Mouse (Mus musculus): ENCODE results near the gene Tex50.
"Not testable (repeated sequence)": the region's sequence is repeated elsewhere in the genome, so short reads cannot be mapped to it uniquely, and the experiment has no call there.

Tex50 gene

DNA sequence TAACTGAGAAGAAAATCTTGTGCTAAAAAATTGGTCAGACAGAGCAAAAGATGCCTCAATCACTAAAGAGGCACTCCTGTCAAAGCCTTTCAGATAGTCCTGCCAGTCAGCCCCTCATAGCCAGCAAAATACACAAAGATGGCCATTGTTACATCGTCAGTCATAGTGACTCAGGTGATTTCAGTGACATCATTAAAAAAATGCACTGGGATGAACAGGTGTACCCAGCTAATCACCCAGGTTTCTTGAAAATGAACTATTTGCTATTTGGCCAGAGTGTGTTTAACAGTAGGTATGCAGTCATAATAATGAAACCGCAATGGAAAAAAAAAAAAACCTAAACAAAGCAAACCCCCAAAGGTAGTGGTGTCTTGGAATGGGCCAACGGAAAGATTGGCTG lies at the start of gene Tex50:
Tex50 (minus strand) TSS at position 101 of the 400 bp plus-strand sequence.
- no peak for DNase-seq (ENCODE audit: low spot score in 2 of 2)

DNA sequence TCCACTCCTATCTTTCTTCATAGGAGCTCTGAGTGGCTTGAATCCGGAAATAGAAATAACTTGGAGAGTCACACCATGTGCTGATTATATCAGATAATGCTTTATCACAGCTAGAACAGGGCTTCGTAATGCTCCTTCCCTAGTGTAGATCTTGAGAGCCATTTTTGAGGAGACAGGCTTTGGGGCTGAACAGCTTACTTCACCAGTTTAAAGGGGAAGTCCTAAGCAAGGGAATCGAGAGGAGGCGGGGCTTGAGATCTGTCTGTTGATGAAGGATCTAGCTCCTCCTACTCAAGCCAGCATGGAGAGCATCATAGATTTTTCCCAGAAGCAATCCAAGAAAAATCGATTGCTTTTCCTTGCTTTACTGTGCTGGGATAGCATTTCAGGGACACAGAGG lies 40.7 kb upstream of the Tex50 start:
- DNase-seq (ENCODE audit: low spot score in 2 of 2) = no peak

DNA sequence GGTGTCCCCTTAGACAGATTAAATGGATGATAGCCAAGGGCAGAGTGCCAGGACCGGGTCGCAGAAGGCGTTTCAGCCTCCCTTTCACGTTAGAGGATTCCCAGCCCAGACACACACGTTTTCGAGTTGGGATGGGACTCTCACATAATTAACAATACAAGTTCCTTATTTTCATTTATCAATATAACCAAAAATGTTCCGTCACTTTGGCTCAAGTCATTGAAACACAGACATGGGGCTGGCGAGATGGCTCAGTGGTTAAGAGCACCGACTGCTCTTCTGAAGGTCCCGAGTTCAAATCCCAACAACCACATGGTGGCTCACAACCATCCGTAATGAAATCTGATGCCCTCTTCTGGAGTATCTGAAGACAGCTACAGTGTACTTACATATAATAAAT lies 37.2 kb upstream of the Tex50 start:
- not testable (repeated sequence) for DNase-seq (ENCODE audit: low spot score in 2 of 2)

DNA sequence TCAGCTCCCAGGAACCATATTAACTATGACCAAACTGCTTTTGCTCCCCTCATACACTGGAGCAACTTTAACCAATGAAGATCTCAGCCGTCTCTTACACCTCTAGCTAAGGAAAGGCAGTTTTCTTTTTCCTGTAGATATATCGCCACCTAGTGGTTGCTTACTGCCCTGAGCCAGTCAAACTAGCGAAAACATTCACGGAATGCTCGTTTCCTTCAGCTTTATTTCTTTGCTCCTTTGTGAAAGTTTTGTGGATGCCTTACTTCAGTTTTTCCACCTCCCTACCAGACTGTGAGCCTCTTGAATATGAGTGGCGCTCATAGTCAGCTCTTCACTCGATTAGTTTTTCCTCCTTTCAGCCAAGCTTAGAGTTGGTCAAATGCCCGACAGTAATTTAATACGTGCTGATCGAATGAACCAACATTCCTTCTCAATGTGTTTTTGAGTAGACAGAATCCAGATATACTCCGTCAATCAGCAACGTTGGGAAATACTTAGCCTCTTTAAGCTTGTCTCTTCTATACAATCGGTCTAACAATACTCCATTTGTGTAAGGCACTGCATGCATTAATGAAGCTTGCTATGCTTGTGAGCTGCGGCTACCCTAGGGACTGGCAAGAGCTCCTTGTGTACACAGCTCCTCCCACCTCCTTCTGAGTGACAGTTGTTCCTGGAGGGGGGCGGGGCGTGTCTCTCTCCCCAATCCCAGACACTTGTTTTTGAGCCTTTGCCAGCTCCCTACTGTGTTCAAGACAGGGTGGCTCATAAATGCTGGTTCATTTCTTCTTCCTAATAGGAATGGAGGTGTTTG lies 36.6 kb upstream of the Tex50 start:
- DNase-seq (ENCODE audit: low spot score in 2 of 2) = peak; percentile 62 to 69

DNA sequence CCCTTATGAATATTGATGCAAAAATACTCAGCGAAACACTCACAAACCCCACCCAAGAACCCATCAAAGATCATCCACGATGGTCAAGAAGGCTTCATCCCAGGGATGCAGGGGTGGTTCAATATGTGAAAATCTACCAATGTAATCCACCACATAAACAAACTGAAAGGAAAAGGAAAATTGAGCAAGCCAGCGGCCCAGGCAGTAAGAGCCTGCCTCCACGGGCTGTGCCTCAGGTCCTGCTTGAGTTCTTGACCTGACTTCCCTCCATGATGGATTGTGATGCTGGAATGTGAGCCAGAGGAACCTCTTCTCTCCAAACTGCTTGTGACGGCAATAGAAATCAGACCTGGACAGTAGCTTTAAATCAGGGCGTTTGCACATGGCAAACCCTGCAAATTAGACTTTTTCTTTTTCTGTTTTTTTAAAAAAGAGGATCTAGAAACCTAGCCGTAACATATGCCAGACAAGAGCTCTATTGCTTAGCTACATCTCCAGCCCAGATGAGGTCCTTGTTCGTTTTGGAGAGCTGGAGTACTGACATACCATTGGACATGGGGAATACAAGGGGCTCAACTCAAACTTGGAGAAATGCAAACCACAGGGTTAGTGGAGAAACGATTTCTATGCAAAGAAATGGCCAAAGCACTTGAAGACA lies 31.3 kb upstream of the Tex50 start:
- no peak for DNase-seq (ENCODE audit: low spot score in 2 of 2)

DNA sequence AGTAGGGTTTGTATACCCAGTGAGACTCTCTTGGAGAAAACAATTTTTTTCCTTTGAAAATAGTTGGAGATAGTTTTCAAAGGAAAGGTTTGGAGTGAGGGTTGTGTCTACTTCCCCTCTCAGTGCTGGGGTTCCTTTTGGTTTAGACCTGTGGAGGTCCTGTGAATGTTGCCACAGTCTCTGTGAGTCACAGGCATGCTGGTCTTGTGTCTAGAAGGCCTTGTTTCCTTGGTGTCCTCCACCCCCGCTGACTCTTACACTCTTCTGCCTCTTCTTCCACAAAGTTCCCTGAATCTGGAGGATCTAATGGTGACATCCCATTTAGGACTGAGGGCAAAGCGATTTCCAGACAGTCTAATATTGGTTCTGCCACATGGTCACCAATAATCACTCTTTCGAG lies 26.3 kb upstream of the Tex50 start:
- DNase-seq (ENCODE audit: low spot score in 2 of 2) = no peak

DNA sequence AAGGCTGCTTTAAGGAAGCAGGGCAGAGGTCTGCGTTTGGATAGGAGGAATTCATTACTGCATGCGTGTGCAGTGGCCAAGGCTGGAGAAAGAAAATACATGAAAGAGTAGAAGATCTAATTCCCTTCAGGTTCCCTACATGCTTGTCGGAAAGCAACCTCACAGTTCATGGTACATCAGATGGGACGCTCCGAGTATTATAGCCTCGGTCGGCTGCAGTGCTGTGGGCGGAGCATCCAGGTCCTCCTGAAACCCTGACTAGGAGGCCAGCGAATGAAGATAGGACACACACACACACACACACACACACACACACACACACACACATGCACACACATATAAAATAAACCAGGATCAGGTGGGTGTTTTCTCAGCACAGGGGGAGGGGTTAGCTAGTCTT lies 24.6 kb upstream of the Tex50 start:
- no peak for DNase-seq (ENCODE audit: low spot score in 2 of 2)

DNA sequence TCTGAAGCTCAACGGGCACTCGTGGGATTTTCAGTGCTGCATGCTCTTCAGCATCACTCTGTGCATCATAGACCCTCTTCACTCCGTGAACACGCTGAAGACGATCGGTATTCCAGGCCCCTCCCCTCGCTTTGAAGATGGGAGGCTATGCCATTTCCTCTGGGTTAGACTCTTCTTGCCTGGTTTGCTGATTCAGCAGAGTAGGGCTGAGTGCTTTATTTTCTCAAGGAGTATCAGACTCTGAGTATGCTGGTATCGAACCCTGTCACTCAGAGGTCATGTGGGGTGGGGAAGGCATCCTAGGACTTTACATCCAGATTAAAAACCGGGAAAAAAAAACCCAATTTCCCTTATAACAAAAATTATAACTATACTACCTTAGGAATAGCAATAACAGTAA lies 23.3 kb upstream of the Tex50 start:
- DNase-seq (ENCODE audit: low spot score in 2 of 2) = no peak

DNA sequence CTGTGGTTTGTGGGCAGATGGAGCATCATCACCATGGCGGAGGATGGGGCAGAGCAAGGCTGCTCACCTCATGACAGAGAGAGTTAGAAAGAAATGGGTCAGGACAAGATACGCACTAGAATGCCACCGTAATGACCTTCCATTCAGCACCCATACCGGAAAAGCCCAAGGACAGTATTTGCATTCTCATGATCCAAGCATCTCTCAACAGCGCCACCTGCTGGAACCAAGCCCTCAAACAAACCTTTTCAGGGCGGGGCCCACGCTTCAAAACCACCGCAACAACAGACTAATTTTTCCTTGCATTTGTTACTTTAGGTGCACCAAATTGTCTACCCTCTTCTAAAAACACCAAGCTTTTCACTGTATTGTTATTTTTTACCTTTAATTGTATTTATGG lies 21.6 kb upstream of the Tex50 start:
- peak in 1 of 2 experiments; percentile 13 for DNase-seq (ENCODE audit: low spot score in 2 of 2)

DNA sequence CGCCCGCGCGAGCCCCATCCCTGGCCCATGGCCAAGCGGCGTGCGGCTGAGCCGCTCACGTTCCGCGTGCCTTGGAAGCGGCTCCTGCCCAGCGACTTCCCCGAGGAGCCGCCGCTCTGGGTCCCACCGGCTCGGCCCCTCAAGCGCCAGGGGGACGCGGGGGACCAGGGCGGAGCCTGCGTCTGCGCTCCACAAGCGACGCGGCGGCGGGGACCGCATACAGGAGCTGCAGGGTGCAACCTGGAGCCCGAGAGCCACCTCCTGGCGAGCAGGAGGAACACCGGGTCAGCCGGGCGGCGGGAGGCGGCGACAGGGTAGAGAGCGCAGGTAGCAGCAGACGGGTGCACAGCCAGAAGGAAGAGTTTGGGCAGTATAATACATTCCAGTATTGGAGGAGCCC lies 11.5 kb upstream of the Tex50 start:
- DNase-seq (ENCODE audit: low spot score in 2 of 2) = peak; percentile 50 to 62

DNA sequence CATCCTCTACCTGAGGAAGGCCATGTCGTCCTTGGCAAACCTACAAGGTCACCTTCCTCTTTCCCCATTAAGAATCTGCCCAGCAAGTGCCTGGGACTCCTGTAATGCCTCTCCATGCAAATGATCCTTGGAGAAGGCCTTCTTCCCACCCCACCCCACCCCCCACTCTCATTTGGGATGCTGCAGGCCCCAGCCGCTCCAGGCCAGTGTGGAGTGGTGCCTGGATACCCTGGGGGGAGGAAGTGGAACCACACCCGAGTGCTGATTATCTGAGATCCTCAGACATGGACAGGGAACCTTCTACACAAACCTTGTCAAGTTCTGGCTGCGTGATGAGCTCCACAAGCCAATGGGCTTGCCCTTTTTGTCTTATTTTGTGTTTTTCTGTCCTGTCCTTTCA lies 1.2 kb upstream of the Tex50 start:
- no peak for DNase-seq (ENCODE audit: low spot score in 2 of 2)

DNA sequence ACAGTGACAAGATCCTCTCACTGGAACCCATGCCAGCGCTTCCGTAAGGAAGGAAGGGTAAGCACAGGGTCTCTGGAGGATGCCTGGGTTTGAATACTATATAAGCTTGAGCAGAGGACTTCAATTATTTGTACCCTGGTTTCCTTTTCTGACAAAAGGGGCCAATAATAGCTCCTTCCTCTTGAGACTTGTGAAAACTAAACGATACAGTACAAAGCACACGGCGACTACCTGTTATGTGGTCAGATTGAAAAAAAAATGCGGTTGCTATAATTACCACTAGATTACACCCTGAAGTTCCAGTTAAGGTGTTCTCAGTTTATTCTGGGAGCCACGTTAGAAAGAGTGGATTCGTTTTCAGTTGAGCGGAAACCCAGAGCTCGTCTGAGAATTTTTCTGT lies 2.6 kb downstream of the Tex50 start:
- no peak for DNase-seq (ENCODE audit: low spot score in 2 of 2)

DNA sequence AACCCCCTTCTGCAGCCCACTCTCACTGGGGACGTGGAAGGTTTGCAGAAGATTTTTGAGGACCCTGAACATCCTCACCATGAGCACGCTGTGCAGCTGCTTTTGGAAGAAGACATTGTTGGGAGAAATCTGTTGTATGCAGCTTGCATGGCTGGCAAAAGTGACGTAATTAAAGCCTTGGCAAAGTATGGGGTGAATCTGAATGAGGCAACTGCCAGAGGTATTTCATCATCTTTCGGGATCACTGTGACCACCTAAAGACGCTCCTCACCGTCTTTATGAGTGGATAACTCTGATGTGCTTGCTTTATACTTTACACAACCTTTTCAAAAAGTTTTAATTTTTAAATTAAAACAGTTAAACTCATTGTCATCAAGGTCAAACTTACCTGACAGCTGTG lies 8.0 kb downstream of the Tex50 start:
- DNase-seq (ENCODE audit: low spot score in 2 of 2) = no peak

DNA sequence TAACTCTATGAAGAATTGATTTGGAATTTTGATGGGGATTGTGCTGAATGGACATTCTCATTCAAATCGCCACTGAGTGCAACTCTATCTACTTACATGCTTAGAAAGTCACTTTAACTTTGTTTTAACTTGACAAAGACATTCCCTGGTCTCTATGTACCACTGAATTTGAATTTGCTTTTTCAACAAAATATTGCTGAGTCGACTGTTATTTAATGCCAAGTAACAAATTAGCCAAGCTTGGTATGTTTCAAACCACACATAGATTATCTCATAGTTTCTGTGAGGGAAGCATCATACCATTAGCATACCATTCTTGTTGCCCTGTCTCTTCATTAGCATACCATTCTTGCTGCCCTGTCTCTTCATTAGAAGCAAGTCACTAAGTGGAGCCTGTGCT lies 11.2 kb downstream of the Tex50 start:
- DNase-seq (ENCODE audit: low spot score in 2 of 2) = no peak

DNA sequence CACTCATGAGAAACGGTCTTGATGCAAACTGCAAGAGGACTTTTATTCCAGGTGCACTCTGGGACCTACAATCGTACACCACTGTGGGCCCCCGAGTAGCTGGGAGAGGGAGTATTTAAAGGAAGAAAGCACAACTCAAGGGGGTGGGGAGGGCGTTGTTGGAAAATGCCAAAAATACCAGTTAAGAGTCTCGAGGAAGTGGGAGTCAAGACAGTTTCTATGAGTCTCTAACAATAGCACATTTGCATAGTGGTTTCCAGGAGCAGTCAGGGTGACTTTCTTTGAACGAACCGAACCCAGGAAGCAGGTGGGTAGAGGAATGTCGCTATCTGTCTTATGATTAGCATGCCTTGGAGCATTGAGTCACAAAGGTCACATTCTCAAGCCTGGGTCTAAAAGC lies 13.5 kb downstream of the Tex50 start:
- DNase-seq (ENCODE audit: low spot score in 2 of 2) = not testable (repeated sequence)

DNA sequence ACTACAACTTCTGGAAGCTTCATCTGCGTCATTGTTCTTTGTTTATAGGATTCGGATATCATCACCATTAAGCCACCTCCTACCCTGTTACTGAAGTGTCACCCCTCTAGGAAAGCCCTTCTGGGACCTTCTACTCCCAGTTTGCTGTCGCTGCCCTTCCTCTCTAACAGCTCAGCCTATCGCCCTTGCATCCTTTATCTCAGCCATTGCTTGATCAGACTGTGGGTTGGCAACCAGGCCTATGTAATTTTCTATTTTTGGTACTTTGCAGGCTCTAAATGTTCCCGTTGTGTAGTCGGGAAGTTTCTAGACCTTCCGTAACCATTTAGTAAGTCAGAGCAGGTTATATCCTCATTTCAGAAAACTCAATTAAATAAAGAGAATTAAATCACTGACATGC lies 15.9 kb downstream of the Tex50 start:
- no peak for DNase-seq (ENCODE audit: low spot score in 2 of 2)

DNA sequence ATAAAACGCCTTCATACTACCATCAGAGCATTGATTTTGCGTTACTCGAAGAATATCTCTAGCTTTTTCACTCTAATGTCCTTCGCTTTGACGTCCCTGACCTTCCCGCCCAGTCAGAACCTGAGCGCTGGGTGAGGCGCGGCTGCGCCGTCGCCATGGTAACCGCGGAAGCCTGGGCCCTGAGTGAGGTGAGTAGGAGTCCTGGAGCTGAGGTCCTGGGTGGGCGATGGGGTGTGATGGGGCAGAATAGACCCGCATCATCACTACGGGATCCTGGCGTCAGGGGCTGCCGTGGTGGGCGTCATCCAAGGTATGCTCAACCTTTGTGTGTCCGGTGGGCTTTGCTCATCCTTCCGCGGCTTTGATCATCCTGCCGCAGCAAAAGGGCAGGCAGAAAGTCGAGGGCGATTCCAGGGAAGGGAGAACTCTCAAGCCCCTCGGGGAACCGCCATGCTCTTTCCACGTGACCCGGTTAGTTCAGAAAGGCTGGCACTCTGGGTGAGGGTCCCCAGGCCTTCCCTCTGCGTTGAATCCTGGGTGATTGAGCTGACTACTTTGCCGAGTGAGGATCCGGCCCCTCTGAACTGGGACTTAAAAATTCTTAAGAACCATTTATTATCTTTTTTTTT lies 16.5 kb downstream of the Tex50 start, which contains the start of gene Ankrd45:
Ankrd45 (plus strand) TSS at position 161 of the 629 bp plus-strand sequence.
- DNase-seq (ENCODE audit: low spot score in 2 of 2) = peak; percentile 28 to 56

DNA sequence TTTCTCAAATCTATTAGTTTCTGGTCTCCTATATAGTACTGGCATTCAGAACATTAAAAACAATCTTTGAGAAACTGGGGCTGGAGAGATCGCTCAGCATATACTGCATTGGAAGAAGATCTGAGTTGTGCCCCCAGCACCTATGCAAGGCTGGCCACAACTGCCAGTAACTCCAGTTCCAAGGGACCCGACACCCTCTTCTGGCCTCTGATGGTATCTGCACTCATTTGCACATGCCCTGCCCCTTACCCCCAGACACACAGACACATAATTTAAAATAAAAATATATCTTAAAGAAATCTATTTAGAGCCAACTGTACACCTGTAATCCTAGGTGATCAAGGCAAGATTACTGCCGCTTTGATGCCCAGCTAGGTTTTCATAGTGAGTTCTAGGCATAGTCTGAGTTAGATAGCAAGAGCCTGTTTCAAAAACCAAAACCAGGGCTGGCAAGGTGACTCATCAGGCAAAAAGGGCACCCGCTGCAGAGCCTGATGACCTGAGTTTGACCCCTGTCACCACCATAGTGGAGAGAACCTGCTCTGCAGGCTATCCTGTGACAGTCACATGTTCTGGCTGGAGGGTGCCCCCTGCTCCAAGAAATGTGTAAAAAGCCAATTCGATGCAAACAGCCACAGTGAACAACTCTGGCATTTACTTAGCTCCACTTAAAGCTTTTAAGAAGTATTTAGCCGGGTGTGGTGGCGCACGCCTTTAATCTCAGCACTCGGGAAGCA lies 18.9 kb downstream of the Tex50 start:
- DNase-seq (ENCODE audit: low spot score in 2 of 2) = no peak

DNA sequence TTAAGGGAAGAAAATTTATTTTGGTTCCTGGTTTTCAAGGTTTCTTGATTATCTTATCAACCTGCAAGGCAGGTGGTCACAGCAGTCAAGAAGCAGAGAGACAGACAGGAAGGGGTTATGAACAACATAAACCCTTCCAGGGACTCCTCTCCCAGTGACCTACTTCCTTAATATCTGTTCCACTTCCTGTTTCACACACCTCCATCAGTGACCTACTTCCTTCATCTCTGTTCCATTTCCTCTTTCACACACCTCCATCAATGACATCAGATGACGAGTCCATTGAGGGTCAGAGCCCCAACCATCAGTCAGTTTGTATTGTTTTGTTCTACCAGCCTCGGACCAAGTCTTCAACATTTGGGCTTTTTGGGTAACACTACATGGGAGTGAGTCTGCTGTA lies 19.6 kb downstream of the Tex50 start:
- no peak for DNase-seq (ENCODE audit: low spot score in 2 of 2)

DNA sequence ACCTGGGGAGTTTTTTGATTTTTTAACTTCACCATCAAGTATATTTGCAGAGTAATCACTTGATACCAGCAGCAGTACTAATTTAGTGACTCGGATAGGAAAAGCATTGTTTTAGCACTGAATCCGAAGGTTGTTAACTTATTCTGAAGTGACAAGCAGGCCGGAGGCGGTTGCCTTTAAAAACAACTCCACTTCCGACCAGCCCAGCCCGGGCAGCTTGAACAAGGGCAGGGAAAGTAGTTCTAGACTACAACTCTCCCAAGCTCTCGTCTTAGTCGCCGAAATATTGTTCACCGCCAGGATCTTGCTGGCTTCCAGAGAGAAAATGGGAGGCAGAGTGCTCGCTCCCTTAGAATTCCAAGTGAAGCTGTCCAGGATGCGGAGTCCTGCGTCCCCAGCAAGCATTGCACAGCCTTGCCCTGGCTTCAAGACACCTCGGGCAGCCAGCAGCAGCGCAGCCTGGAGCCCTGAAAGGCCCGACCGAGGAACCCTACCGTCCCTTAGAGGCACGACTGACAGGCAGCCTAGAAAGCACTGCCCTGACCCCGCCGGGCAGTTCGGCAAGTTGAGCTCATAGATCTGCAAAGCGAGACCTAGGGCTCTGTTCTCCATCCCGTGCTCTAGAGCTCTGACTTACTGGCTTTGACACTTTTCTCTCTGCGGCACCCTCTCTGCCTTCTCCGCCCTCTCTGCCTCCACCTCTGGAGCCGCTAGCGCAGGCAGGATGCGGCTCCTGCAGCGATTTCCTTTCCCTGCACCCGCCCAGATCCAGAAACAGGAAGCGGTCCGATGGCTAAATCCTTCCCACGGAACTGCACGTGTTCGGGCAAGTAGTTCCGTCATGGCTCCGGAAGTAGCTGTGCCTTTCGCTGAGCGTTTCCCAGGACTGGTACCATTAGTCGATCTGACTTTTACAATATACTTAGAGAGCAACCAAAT lies 28.1 kb downstream of the Tex50 start, which contains the start of gene Klhl20:
Klhl20 (minus strand) TSS at position 786 of the 939 bp plus-strand sequence.
- peak; percentile 85 to 88 for DNase-seq (ENCODE audit: low spot score in 2 of 2)

DNA sequence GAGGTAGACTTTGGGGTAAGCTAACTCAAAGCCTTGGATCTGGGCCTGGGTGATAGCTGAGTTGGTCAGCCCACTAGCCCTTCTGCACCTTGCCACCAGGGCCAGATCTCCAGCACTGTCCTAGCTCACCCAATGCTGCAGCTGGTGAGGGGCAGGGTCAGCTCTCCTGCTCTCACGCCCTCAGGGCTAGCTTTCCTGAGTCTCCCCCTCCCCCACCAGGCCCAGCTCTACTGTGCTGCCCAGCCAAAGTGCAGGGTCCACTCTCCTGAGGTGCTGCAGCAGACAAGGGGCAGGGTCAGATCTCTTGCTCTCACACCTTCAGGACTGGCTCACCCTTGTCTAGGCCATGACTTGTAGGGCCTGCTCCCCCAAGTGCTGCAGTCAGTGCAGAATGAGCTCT lies 32.7 kb downstream of the Tex50 start:
- no peak for DNase-seq (ENCODE audit: low spot score in 2 of 2)
